Mouse (Mus musculus) colon, adult 2 months (tissue): ENCODE data around the gene Ccdc191. TPM values are rescaled to one million over a fixed set of nuclear protein-coding genes. Genes with fewer than 3 reads are reported as not detected.

Experiments
- polyA plus RNA-seq: library from polyadenylated mRNA; depleted of rRNA; stranded (reverse); fragments of >200 nt; gene quantifications from 2 replicates; pipeline ENCODE4 v1.2.3, GENCODE M21; 2012; rRNA removed

Ccdc191 gene
- polyA plus RNA-seq = 3.9 and 8.1 TPM in 2 replicates

GRCm38 (mm10) chr16:43889208-43890004, at the start of gene Ccdc191:
Gene Ccdc191 (plus strand): TSS chr16:43889800.

GRCm38 (mm10) chr16:43926341-43926859, 36.8 kb downstream of the Ccdc191 start, which contains the start of gene Qtrt2:
Gene Qtrt2 (minus strand): TSS chr16:43926809.

GRCm38 (mm10) chr16:43979328-43980109, 89.9 kb downstream of the Ccdc191 start, which contains the start of gene Zdhhc23:
Gene Zdhhc23 (minus strand): TSS chr16:43979791.

Other genes starting within 250 kb of the Ccdc191 start
- 1.5 and 2.1 TPM in 2 replicates for gene Tigit, start 225.7 kb upstream of the Ccdc191 start, polyA plus RNA-seq
- gene Drd3, start 135.8 kb upstream of the Ccdc191 start, polyA plus RNA-seq = 0.31 and 0.58 TPM in 2 replicates
- gene Qtrt2, start 37.0 kb downstream of the Ccdc191 start, polyA plus RNA-seq = 8.1 and 9.6 TPM in 2 replicates
- gene Zdhhc23, start 90.0 kb downstream of the Ccdc191 start, polyA plus RNA-seq = 4.0 and 4.1 TPM in 2 replicates
- gene Gramd1c, start 173.5 kb downstream of the Ccdc191 start, polyA plus RNA-seq = 0.27 and 0.62 TPM in 2 replicates
- 11.2 and 11.3 TPM in 2 replicates for gene Atp6v1a, start 249.9 kb downstream of the Ccdc191 start, polyA plus RNA-seq